Mouse (Mus musculus) testis, adult 2 months (tissue): ENCODE data around the gene Rtl1. TPM values are rescaled to one million over a fixed set of nuclear protein-coding genes. Genes with fewer than 3 reads are reported as not detected.
A peak's percentile ranks its signal among the peaks of the same experiment; 100 is the strongest.

Experiments used
- H3K27ac ChIP-seq: fragments of 200-500 bp; 2 replicates; pipeline ENCODE4 v1.5.1; 2012; ENCODE audit warnings: low read depth, low read length; ENCODE audit not compliant: control insufficient read depth, insufficient read depth
- H3K27me3 ChIP-seq: fragments of 200-500 bp; 2 replicates; pipeline ENCODE4 v1.6.1; 2012; ENCODE audit warnings: mild to moderate bottlenecking, low read length, moderate library complexity; ENCODE audit not compliant: control insufficient read depth, insufficient read depth
- H3K36me3 ChIP-seq: fragments of 200-500 bp; 2 replicates; pipeline ENCODE4 v1.6.1; 2012; ENCODE audit warnings: mild to moderate bottlenecking, low read length; ENCODE audit not compliant: control insufficient read depth, insufficient read depth
- H3K4me1 ChIP-seq: fragments of 200-500 bp; 2 replicates; pipeline ENCODE4 v1.6.1; 2012; ENCODE audit warnings: low read length; ENCODE audit not compliant: control insufficient read depth, insufficient read depth
- H3K4me3 ChIP-seq: fragments of 200-500 bp; 2 replicates; pipeline ENCODE4 v1.5.1; 2012; ENCODE audit warnings: low read depth, mild to moderate bottlenecking, low read length, moderate library complexity, mixed read lengths; ENCODE audit not compliant: control insufficient read depth
- CTCF ChIP-seq: fragments of 200-500 bp; IDR thresholded peaks from 2 replicates; pipeline ENCODE4 v1.5.1; 2012; ENCODE audit warnings: low read depth, mild to moderate bottlenecking, inconsistent platforms, low read length, moderate library complexity; ENCODE audit not compliant: control insufficient read depth, insufficient read depth, insufficient replicate concordance
- POLR2A ChIP-seq: fragments of 200-500 bp; IDR thresholded peaks from 2 replicates; pipeline ENCODE4 v1.6.1; 2012; ENCODE audit warnings: low read depth, mild to moderate bottlenecking, inconsistent platforms, low read length, moderate library complexity; ENCODE audit not compliant: control insufficient read depth
- polyA plus RNA-seq: library from polyadenylated mRNA; depleted of rRNA; stranded (reverse); fragments of >200 nt; gene quantifications from 2 replicates; pipeline ENCODE4 v1.2.3, GENCODE M21; 2012; rRNA removed

The Rtl1 gene
- polyA plus RNA-seq, 1 experiment, result not detected

DNA sequence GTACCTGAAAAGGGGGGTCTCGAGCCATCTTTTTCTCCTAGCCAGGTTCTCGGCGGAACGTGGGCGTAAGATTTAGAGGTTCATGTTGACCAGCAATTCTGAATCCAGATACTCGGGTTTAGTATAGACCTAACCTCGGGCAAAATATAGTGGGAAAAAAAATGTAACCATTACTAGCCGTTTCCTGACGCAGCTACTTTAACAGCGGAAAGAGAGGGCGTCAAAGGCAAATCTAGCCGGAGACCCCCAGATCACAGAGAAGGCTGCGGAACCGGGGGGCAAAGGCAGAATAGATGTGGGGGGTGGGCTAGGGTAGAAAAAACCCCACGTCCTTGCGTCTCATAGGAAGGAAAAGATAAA is 58.6 kb downstream of the Rtl1 start:
- no peak overlapping the region for H3K27ac ChIP-seq
- TF ChIP-seq POLR2A (no peak), CTCF (no peak)

DNA sequence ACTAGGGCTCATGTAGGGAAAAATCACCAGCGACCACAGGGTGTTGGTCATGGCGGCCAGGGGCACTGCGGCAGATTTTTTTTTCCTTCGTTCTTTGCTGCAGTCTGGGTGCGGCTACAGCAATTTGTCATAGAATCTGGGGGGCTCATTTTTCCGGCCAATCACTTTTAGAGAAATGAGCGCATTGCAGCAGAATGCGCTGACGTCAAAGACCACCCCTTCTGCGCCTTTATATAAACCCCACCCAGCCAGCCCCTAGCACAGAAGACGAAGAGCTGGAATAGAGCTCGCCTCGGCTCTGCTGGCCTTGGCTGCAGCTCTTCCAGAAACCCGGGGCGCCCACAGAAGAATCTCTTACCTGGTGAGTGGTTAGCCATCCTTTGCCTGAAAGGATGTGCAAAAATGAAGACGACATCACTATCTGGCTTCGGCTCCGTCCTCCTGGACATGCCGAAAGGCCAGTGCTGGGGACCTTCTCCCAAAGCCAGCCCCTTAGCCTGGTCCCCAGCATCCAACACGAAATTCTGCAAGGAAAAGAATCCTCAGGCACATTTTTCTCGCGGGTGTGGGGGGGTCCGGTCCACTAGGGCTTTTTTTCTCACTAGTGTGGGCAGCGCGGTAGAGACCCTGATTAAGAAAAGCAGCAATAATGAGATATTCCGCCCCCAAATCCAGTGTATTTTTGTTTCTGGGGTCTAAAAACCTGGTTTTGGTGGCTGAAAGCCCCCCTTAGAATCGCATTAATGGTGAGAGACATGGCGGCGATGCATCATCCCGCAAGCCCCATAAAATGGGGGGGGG is 59.2 kb downstream of the Rtl1 start:
- TF ChIP-seq POLR2A (no peak), CTCF (no peak)
- Histone ChIP-seq H3K27me3 (no peaks in the 10 kb centered on the region), H3K27ac (no peak overlapping the region)

More for the DNA sequence above, 58.6 kb downstream of the Rtl1 start:
- H3K4me3 ChIP-seq, result peak overlapping the region; percentile 32
- no peaks in the 10 kb centered on the region for H3K27me3 ChIP-seq
- peaks cover 15% of the 10 kb centered on the region for H3K4me1 ChIP-seq
- no peaks in the 10 kb centered on the region for H3K36me3 ChIP-seq

DNA sequence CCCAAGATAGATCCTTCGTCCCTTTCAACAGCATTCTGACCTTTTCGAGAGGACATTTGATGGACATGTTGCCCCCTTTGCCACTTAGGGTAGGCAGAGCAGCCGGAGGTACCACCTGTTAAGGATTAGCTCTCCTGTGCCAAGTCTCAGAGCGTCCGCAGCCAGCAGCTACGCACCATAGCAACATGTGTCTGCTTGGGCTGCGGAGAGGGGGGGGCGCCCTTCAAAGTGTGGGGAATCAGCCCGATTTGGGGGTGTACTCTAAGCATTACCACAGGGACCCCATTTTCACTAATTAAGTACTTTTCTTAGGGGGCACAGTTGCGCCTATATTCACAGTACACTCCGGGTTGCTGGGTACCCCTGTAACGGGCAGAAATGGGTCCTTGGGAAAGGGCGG is 60.2 kb downstream of the Rtl1 start:
- H3K4me1 ChIP-seq, result peaks cover 15% of the 10 kb centered on the region
- TF ChIP-seq POLR2A, result no peak
- no peak for TF ChIP-seq CTCF
- H3K4me3 ChIP-seq, result no peak overlapping the region
- H3K36me3 ChIP-seq, result no peaks in the 10 kb centered on the region
- no peaks in the 10 kb centered on the region for H3K27me3 ChIP-seq
- H3K27ac ChIP-seq, result no peak overlapping the region

More for the DNA sequence above, 59.2 kb downstream of the Rtl1 start:
- Histone ChIP-seq H3K4me3 (no peak overlapping the region; the same call in 1 of the 2 replicates), H3K36me3 (no peaks in the 10 kb centered on the region), H3K4me1 (peaks cover 15% of the 10 kb centered on the region)

Other genes starting within 250 kb of the Rtl1 start
- gene Dlk1, start 147.5 kb downstream of the Rtl1 start, polyA plus RNA-seq, result 1.2 and 1.5 TPM in 2 replicates